Mouse (Mus musculus) ES-Bruce4 (cell line): ENCODE results near the gene Siva1. TPM values are rescaled to one million over a fixed set of nuclear protein-coding genes. Genes with fewer than 3 reads are reported as not detected.

Source experiments
- H3K27ac ChIP-seq: 2 replicates; pipeline ENCODE4 v1.5.1; 2012; ENCODE audit warnings: low read length, inconsistent platforms; ENCODE audit not compliant: insufficient read depth
- H3K27me3 ChIP-seq: 2 replicates; pipeline ENCODE4 v1.6.1; 2012; ENCODE audit warnings: mild to moderate bottlenecking, low read length, inconsistent platforms; ENCODE audit not compliant: control insufficient read depth, poor library complexity, insufficient read depth, severe bottlenecking
- H3K36me3 ChIP-seq: 2 replicates; pipeline ENCODE4 v1.6.1; 2012; ENCODE audit warnings: inconsistent platforms, mild to moderate bottlenecking, low read length, moderate library complexity; ENCODE audit not compliant: control insufficient read depth, poor library complexity, insufficient read depth, severe bottlenecking
- H3K4me1 ChIP-seq: one replicate; pipeline ENCODE4 v1.8.1; 2011; ENCODE audit warnings: low read length; ENCODE audit not compliant: control insufficient read depth, insufficient read depth
- H3K4me3 ChIP-seq: 2 replicates; pipeline ENCODE4 v1.5.1; 2011; ENCODE audit warnings: low read depth, mild to moderate bottlenecking, low read length
- H3K9ac ChIP-seq: 2 replicates; pipeline ENCODE4 v1.6.1; 2012; ENCODE audit warnings: low read depth, mild to moderate bottlenecking, inconsistent platforms; ENCODE audit not compliant: poor library complexity, severe bottlenecking
- H3K9me3 ChIP-seq: replicated peaks from 2 replicates; pipeline ENCODE4 v1.6.1; 2012; ENCODE audit warnings: mild to moderate bottlenecking, low read length, inconsistent platforms; ENCODE audit not compliant: control insufficient read depth, poor library complexity, insufficient read depth, severe bottlenecking
- CTCF ChIP-seq: IDR thresholded peaks from one replicate; pipeline ENCODE4 v1.8.1; 2011; ENCODE audit warnings: low read depth, low read length
- EP300 ChIP-seq: IDR thresholded peaks from 2 replicates; pipeline ENCODE4 v1.6.1; 2011; ENCODE audit warnings: low read depth, low read length; ENCODE audit not compliant: insufficient read depth
- POLR2A ChIP-seq: IDR thresholded peaks from one replicate; pipeline ENCODE4 v1.8.1; 2011; ENCODE audit warnings: low read length; ENCODE audit not compliant: insufficient read depth
- polyA plus RNA-seq: library from polyadenylated mRNA; stranded (reverse); fragments of >200 nt; gene quantifications from 2 replicates; pipeline ENCODE4 v1.2.4, GENCODE M21; 2011; ENCODE audit warnings: low read depth; ENCODE audit not compliant: missing spikeins, insufficient read depth, insufficient read length

Gene Siva1
- polyA plus RNA-seq, 1 experiment = 103 TPM

DNA sequence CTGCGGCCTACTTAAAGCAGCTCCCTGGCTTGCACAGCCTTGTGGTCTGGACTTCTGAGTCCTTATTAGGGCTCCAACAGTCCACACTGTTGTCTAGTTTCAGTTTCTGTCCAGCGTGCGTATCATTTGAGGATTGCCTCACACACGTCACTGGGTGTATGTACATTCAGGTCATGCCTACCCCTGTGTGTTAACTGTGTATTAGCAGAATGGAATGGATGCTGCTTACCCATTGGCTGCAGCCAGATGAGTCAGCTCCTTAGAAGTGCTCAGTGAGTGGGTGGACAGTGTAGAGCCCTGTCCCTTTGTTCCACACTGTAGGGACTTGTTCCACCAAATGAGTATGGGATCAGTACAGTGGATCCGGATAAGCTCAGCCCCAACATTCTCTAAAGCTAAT, 3.6 kb downstream of the Siva1 start:
- no peak for TF ChIP-seq CTCF
- H3K36me3 ChIP-seq = peaks cover 13% of the 10 kb centered on the region

DNA sequence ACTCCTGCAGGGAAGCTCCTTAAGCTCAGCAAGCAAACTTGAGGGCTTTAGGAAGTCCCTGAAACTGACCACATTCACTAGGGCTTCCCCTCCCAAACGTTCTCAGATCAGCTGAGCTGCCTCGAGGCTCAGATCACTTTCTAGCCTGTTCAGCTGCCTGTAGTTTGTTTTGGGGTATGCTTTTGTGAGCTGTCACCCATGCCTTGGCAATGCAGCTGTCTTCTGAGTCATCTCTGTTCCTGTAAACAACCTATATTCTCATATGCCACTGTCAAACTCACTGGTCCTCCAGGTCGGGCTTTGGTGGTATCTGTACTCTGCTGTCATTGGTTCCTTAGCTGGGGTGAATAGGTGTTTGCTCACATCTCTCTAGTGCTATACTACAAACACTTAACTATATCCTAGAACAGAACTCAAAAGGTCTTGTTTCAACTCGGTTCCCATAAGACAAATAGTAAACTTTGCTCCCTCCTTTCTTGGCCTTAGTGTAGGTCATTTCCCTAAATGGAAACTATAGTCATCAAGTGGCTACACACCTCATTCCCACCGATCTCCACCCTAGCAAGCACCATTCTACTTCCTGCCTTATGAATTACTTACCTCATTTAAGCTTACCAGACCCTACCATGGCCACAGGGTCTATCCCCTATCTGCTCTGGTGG, 7.4 kb downstream of the Siva1 start:
- H3K27ac ChIP-seq = no peak overlapping the region
- TF ChIP-seq EP300 (no peak), CTCF (no peak), POLR2A (no peak)
- H3K9ac ChIP-seq = no peak overlapping the region
- H3K4me1 ChIP-seq = no peaks in the 10 kb centered on the region
- H3K9me3 ChIP-seq = no peaks in the 10 kb centered on the region
- H3K4me3 ChIP-seq = no peak overlapping the region
- H3K36me3 ChIP-seq = peaks cover 15% of the 10 kb centered on the region
- H3K27me3 ChIP-seq = no peaks in the 10 kb centered on the region

More for the DNA sequence above, 3.6 kb downstream of the Siva1 start:
- Histone ChIP-seq H3K4me3 (no peak overlapping the region), H3K9me3 (no peaks in the 10 kb centered on the region), H3K27ac (no peak overlapping the region), H3K27me3 (no peaks in the 10 kb centered on the region), H3K9ac (no peak overlapping the region), H3K4me1 (no peaks in the 10 kb centered on the region)

DNA sequence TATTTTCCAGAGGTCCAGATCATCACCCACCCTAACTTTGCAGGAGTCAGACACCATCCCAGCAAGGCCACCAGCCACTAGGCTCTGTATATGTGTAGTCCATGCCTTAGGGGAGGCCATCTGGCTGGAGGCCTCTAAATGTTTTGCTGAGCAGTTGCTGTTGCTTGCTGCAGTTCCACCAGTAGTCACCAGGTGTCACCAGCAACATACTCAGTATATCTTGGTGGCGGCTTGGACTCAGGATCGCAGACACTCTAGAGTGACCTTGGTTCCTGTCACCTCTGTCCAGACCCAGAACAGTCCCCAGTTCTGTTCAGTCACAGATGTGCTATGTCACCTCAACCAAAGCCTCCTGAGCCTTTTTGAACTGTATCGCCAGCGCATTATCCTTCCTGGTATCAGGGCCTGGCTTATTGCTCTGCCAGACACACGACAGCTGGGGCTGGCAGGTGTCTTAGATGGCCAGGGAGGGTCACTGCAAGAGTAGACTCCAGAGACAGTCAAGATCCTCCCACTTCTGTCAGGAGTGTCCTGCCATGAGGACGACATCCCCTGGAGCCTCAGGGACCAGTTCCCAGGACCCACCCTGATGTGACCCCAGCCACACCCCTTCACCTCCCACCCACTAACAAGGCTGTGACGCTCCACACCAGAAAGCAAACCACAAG, 8.8 kb downstream of the Siva1 start:
- H3K4me1 ChIP-seq = no peaks in the 10 kb centered on the region
- H3K9me3 ChIP-seq = no peaks in the 10 kb centered on the region
- peaks cover 11% of the 10 kb centered on the region; the same call in 1 of the 2 replicates for H3K36me3 ChIP-seq
- no peak overlapping the region for H3K9ac ChIP-seq
- TF ChIP-seq POLR2A (no peak), CTCF (peak; percentile 69)
- no peak overlapping the region for H3K4me3 ChIP-seq
- H3K27ac ChIP-seq = no peak overlapping the region
- no peaks in the 10 kb centered on the region for H3K27me3 ChIP-seq

DNA sequence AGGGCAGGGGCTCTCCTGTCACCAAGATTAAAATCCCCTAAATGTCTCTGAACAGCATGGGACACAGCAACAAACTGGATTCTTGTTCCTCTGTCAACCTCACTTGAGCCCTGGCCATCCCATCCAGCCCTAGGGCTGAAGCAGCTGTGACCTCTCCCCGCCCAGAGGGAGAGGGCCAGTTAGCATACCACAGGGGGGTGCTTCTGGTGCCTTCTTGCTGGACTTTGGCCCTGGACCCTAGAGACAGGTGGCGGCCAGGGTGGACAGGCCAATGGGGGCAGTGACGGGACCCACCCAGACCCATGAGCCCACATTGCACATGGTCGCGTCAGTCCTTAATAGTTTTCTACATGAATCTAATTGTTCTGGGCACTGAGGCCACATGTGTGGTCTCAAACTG, 9.6 kb downstream of the Siva1 start:
- TF ChIP-seq CTCF (no peak), POLR2A (no peak), EP300 (no peak)
- Histone ChIP-seq H3K9ac (no peak overlapping the region), H3K27ac (no peak overlapping the region), H3K27me3 (no peaks in the 10 kb centered on the region), H3K36me3 (peaks cover 12% of the 10 kb centered on the region; the same call in 1 of the 2 replicates), H3K4me1 (no peaks in the 10 kb centered on the region), H3K9me3 (no peaks in the 10 kb centered on the region), H3K4me3 (no peak overlapping the region)

DNA sequence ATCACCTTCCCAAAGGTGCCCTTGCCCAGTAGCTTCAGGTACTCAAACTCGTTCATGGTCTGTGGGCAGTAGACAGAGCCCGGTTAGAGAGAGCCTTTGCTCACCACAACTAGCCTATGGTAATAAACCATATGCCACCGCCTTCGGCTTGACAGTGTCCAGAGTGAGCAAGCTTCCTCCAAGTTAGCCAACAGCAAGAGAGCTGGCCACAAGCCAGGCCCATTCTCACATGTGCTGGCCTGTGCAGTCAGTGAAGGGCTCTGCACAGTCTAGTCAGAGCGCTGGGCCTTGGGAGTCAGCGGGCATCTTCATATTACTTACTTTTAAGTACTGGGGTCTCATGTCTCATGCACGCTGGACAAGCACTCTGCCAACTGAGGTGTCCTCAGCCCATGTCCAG, 14.1 kb downstream of the Siva1 start:
- no peak overlapping the region for H3K9ac ChIP-seq
- no peaks in the 10 kb centered on the region for H3K27me3 ChIP-seq
- H3K9me3 ChIP-seq = no peaks in the 10 kb centered on the region
- no peak for TF ChIP-seq CTCF
- no peak for TF ChIP-seq EP300
- TF ChIP-seq POLR2A = no peak
- H3K36me3 ChIP-seq = peaks cover 12% of the 10 kb centered on the region; the same call in 1 of the 2 replicates
- no peak overlapping the region for H3K4me3 ChIP-seq
- no peak overlapping the region for H3K27ac ChIP-seq
- no peaks in the 10 kb centered on the region for H3K4me1 ChIP-seq

DNA sequence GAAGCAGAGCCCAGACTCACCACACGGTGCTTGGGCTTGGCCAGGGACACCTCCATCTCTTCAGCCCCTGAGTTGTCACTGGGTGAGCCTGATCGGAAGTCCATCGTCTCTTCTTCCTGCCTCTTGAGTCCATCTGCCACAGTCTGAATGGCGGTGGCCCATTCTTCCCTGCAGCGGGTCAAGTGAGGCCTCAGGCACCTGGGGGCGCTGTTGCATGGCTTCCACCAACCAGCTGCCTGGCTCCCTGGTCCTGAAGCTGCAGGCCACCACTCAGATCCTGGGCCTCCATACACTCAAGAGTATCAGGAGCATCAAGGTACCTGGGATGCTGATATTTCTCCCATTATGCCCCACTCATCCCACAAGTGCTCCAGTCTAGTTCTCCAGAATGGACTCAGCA, 14.6 kb downstream of the Siva1 start:
- Histone ChIP-seq H3K4me3 (no peak overlapping the region), H3K36me3 (peaks cover 12% of the 10 kb centered on the region; the same call in 1 of the 2 replicates), H3K27me3 (no peaks in the 10 kb centered on the region), H3K9me3 (no peaks in the 10 kb centered on the region), H3K27ac (no peak overlapping the region), H3K9ac (no peak overlapping the region), H3K4me1 (no peaks in the 10 kb centered on the region)
- no peak for TF ChIP-seq POLR2A
- TF ChIP-seq CTCF = peak; percentile 68
- no peak for TF ChIP-seq EP300
